Mouse (Mus musculus) midbrain, postnatal 0 days (tissue): ENCODE data around the gene Plpp6. TPM values are rescaled to one million over a fixed set of nuclear protein-coding genes. Genes with fewer than 3 reads are reported as not detected.

Experiments
- ATAC-seq: fragments of 200-750 bp; cut with Nextera tagmentation; 2 replicates; pipeline ENCODE4 v1.8.0; 2017; ENCODE audit warnings: moderate number of reproducible peaks, mild to moderate bottlenecking, moderate TSS enrichment, moderate library complexity; ENCODE audit not compliant: low FRiP score
- DNase-seq: peaks from one replicate; pipeline ENCODE4 v3.0.0-alpha.2; 2015; ENCODE audit warnings: low spot score
- H3K27ac ChIP-seq: fragments of 300-500 bp; sonication (generic); 2 replicates; pipeline ENCODE4 v1.5.1; 2014; ENCODE audit warnings: low read depth, mild to moderate bottlenecking, low read length, mixed read lengths
- H3K27me3 ChIP-seq: fragments of 300-500 bp; sonication (generic); 2 replicates; pipeline ENCODE4 v1.6.1; 2014; ENCODE audit warnings: low read length, control low read depth, mixed read lengths; ENCODE audit not compliant: insufficient read depth
- H3K36me3 ChIP-seq: fragments of 300-500 bp; sonication (generic); 2 replicates; pipeline ENCODE4 v1.6.1; 2014; ENCODE audit warnings: low read length, control low read depth, mixed read lengths; ENCODE audit not compliant: insufficient read depth
- H3K4me1 ChIP-seq: fragments of 300-500 bp; sonication (generic); 2 replicates; pipeline ENCODE4 v1.6.1; 2014; ENCODE audit warnings: mild to moderate bottlenecking, control low read depth, antibody characterized with exemption, low read length, mixed read lengths; ENCODE audit not compliant: insufficient read depth
- H3K4me2 ChIP-seq: fragments of 300-500 bp; sonication (generic); 2 replicates; pipeline ENCODE4 v1.6.1; 2014; ENCODE audit warnings: low read depth, mild to moderate bottlenecking, low read length, mixed read lengths; ENCODE audit not compliant: poor library complexity, severe bottlenecking
- H3K4me3 ChIP-seq: fragments of 300-500 bp; sonication (generic); 2 replicates; pipeline ENCODE4 v1.5.1; 2014; ENCODE audit warnings: low read depth, mild to moderate bottlenecking, low read length, moderate library complexity
- H3K9ac ChIP-seq: fragments of 300-500 bp; sonication (generic); replicated peaks from 2 replicates; pipeline ENCODE4 v1.6.1; 2014; ENCODE audit warnings: mild to moderate bottlenecking, low read length, moderate library complexity, mixed read lengths; ENCODE audit not compliant: poor library complexity, severe bottlenecking
- H3K9me3 ChIP-seq: fragments of 300-500 bp; sonication (generic); 2 replicates; pipeline ENCODE4 v1.6.1; 2016; ENCODE audit warnings: low read length, control low read depth
- CTCF ChIP-seq: IDR thresholded peaks from 2 replicates; pipeline ENCODE4 v1.5.1; 2016; ENCODE audit warnings: antibody characterized with exemption, mild to moderate bottlenecking
- WGBS: fragments of 180-500 bp; shearing (Covaris S2); extraction: QIAGEN DNeasy Blood & Tissue Kit; methylation state at CpG from one replicate; pipeline ENCODE4 v1.1.7; 2014; 5-methylcytosine and 5-hydroxymethylcytosine counted together
- polyA plus RNA-seq: library from polyadenylated mRNA; unstranded; fragments of >200 nt; fragmentation: Nextera tagmentation; extraction: Ambion mirVana; gene quantifications from 2 replicates; pipeline ENCODE4 v1.2.1, GENCODE M21; 2015
- total RNA-seq: library from RNA; depleted of rRNA; stranded (reverse); fragments of >200 nt; gene quantifications from 2 replicates; pipeline ENCODE4 v1.2.3, GENCODE M21; 2014; rRNA removed

Plpp6 gene
- total RNA-seq = 23.3 and 27.8 TPM in 2 replicates
- polyA plus RNA-seq = 17.8 and 20.0 TPM in 2 replicates

GRCm38 (mm10) chr19:28963842-28964551 lies at the start of gene Plpp6:
Plpp6 (plus strand) TSS chr19:28963953.
- no peaks in the 10 kb centered on the region for H3K27me3 ChIP-seq
- H3K4me3 ChIP-seq = peak within 1 kb of the TSS; percentile 81
- peak; percentile 77 for TF ChIP-seq CTCF
- H3K9ac ChIP-seq = peak within 1 kb of the TSS; percentile 85
- peak; percentile 91 for ATAC-seq
- WGBS = under 1% methylated on average over 58 of the region's 73 CpGs
- peak within 1 kb of the TSS; percentile 82 for H3K27ac ChIP-seq
- DNase-seq = peak; percentile 86
- peak within 1 kb of the TSS; percentile 89 for H3K4me2 ChIP-seq
- no peaks in the 10 kb centered on the region for H3K9me3 ChIP-seq
- H3K4me1 ChIP-seq = peaks cover 4% of the 10 kb centered on the region; the same call in 1 of the 2 replicates
- no peaks in the 10 kb centered on the region for H3K36me3 ChIP-seq

GRCm38 (mm10) chr19:28914598-28914997 lies 49.2 kb upstream of the Plpp6 start:
- WGBS = 77% methylated on average over 6 of the region's 6 CpGs
- DNase-seq = no peak
- no peaks in the 10 kb centered on the region for H3K27me3 ChIP-seq
- H3K9me3 ChIP-seq = no peaks in the 10 kb centered on the region
- ATAC-seq = no peak
- no peak overlapping the region for H3K27ac ChIP-seq
- no peak overlapping the region for H3K4me3 ChIP-seq
- H3K36me3 ChIP-seq = peaks cover 17% of the 10 kb centered on the region
- no peaks in the 10 kb centered on the region for H3K4me1 ChIP-seq
- H3K4me2 ChIP-seq = no peak overlapping the region
- TF ChIP-seq CTCF = no peak
- no peak overlapping the region for H3K9ac ChIP-seq

- 66% methylated on average over 2 of the region's 2 CpGs for WGBS
- no peak for ATAC-seq
- no peaks in the 10 kb centered on the region for H3K9me3 ChIP-seq
Measured at GRCm38 (mm10) chr19:28915602-28916250, 48.0 kb upstream of the Plpp6 start.

GRCm38 (mm10) chr19:28916492-28916891 lies 47.3 kb upstream of the Plpp6 start:
- Histone ChIP-seq H3K4me2 (no peak overlapping the region), H3K27ac (no peak overlapping the region), H3K4me3 (no peak overlapping the region), H3K36me3 (peaks cover 8% of the 10 kb centered on the region), H3K27me3 (no peaks in the 10 kb centered on the region), H3K4me1 (no peaks in the 10 kb centered on the region), H3K9ac (no peak overlapping the region), H3K9me3 (no peaks in the 10 kb centered on the region)
- no peak for TF ChIP-seq CTCF
- no peak for DNase-seq
- WGBS = 67% methylated on average over 4 of the region's 4 CpGs
- no peak for ATAC-seq

More at GRCm38 (mm10) chr19:28915602-28916250, 48.0 kb upstream of the Plpp6 start:
- H3K27me3 ChIP-seq = no peaks in the 10 kb centered on the region
- H3K4me2 ChIP-seq = no peak overlapping the region
- no peak overlapping the region for H3K4me3 ChIP-seq
- H3K9ac ChIP-seq = no peak overlapping the region
- no peak for TF ChIP-seq CTCF
- peaks cover 11% of the 10 kb centered on the region for H3K36me3 ChIP-seq
- H3K4me1 ChIP-seq = no peaks in the 10 kb centered on the region
- no peak overlapping the region for H3K27ac ChIP-seq
- DNase-seq = peak; percentile 9

GRCm38 (mm10) chr19:28917839-28918238 lies 45.9 kb upstream of the Plpp6 start:
- Histone ChIP-seq H3K4me3 (no peak overlapping the region), H3K27me3 (no peaks in the 10 kb centered on the region), H3K9ac (no peak overlapping the region), H3K27ac (no peak overlapping the region), H3K4me2 (no peak overlapping the region), H3K9me3 (no peaks in the 10 kb centered on the region), H3K36me3 (no peaks in the 10 kb centered on the region; the same call in 1 of the 2 replicates), H3K4me1 (no peaks in the 10 kb centered on the region)
- WGBS = 86% methylated on average over 5 of the region's 5 CpGs
- DNase-seq = no peak
- ATAC-seq = no peak
- no peak for TF ChIP-seq CTCF

GRCm38 (mm10) chr19:28926366-28926765 lies 37.4 kb upstream of the Plpp6 start:
- Histone ChIP-seq H3K4me1 (no peaks in the 10 kb centered on the region), H3K27me3 (no peaks in the 10 kb centered on the region), H3K9ac (no peak overlapping the region), H3K9me3 (no peaks in the 10 kb centered on the region), H3K36me3 (no peaks in the 10 kb centered on the region), H3K4me2 (no peak overlapping the region), H3K27ac (no peak overlapping the region), H3K4me3 (no peak overlapping the region)
- no peak for DNase-seq
- ATAC-seq = no peak
- 93% methylated on average over 5 of the region's 5 CpGs for WGBS
- no peak for TF ChIP-seq CTCF
